Mouse (Mus musculus): ENCODE data around the gene Gpsm2. TPM values are rescaled to one million over a fixed set of nuclear protein-coding genes. Genes with fewer than 3 reads are reported as not detected.
A peak's percentile ranks its signal among the peaks of the same experiment; 100 is the strongest.

The Gpsm2 gene
- polyA plus RNA-seq, 1 experiment from 2014 or later = 18.3 TPM

DNA sequence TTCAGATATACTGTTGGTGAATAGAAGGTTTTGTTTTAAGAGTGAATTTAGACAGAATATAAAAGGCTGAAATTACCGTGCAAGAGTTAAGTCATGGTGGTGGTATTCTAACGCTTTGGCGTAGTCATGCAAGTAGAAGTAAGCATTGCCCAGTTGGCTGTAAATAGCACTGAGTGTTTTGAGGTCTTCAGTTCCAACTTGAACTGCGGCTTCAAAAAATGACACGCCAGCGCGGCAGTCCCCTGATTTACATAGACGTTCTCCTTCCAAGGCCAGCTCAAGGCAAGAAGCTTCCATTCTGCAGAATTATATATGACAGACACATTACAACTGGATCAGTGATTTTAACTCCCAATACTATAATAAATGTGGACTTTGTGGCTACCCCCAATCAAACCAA is 19.3 kb downstream of the Gpsm2 start:
- H3K9me3 ChIP-seq (ENCODE audit: low read length) = no peaks in the 10 kb centered on the region
- no peaks in the 10 kb centered on the region for H3K27me3 ChIP-seq (ENCODE audit: insufficient read depth, low read length)
- no peak overlapping the region for H3K4me2 ChIP-seq (ENCODE audit: low read depth, low read length)
- ATAC-seq = no peak
- no peak overlapping the region for H3K9ac ChIP-seq (replicated peaks)
- H3K36me3 ChIP-seq (replicated peaks; ENCODE audit: insufficient read depth, low read length) = peaks cover 34% of the 10 kb centered on the region
- TF ChIP-seq EP300 (IDR thresholded peaks at IDR 0.05; ENCODE audit: low read depth) = no peak
- TF ChIP-seq CTCF (IDR thresholded peaks at IDR 0.05; ENCODE audit: low read depth) = no peak
- H3K4me3 ChIP-seq (ENCODE audit: low read depth, low read length) = no peak overlapping the region
- 96% methylated on average over 8 of the region's 8 CpGs for WGBS (ENCODE audit: insufficient replicate concordance)
- no peak for DNase-seq
- H3K4me1 ChIP-seq (ENCODE audit: insufficient read depth) = no peaks in the 10 kb centered on the region
- no peak overlapping the region for H3K27ac ChIP-seq (ENCODE audit: low read depth)

DNA sequence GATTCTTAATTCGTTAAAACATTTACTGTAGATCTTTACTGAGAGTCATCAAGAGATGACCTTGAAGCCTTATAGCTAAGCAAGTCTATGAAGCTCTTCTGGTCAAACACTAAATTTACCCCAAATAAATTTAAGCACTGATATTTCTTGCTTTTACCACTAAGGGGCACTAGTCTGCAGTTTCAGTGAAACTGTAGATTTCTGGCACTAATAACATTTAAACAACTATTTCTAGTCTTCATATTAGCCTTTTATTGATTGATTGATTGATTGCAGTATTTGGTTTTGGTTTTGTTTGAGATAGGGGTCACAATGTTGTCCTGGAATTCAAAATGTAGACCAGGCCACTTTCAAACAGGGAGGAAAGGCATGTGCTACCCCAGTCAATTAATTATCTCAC is 20.9 kb downstream of the Gpsm2 start:
- TF ChIP-seq CTCF (IDR thresholded peaks at IDR 0.05; ENCODE audit: low read depth) (peak; percentile 63), EP300 (IDR thresholded peaks at IDR 0.05; ENCODE audit: low read depth) (no peak)
- H3K4me3 ChIP-seq (ENCODE audit: low read depth, low read length) = no peak overlapping the region
- ATAC-seq (no peak), DNase-seq (no peak)
- H3K36me3 ChIP-seq (replicated peaks; ENCODE audit: insufficient read depth, low read length) = peaks cover 47% of the 10 kb centered on the region
- no peak overlapping the region for H3K27ac ChIP-seq (ENCODE audit: low read depth)
- H3K4me2 ChIP-seq (ENCODE audit: low read depth, low read length) = no peak overlapping the region
- H3K9ac ChIP-seq (replicated peaks) = no peak overlapping the region
- no peaks in the 10 kb centered on the region for H3K27me3 ChIP-seq (ENCODE audit: insufficient read depth, low read length)
- no peaks in the 10 kb centered on the region for H3K9me3 ChIP-seq (ENCODE audit: low read length)
- whole genome bisulfite sequencing (ENCODE audit: insufficient replicate concordance) = 71% methylated on average over 1 of the region's 1 CpGs
- H3K4me1 ChIP-seq (ENCODE audit: insufficient read depth) = no peaks in the 10 kb centered on the region

DNA sequence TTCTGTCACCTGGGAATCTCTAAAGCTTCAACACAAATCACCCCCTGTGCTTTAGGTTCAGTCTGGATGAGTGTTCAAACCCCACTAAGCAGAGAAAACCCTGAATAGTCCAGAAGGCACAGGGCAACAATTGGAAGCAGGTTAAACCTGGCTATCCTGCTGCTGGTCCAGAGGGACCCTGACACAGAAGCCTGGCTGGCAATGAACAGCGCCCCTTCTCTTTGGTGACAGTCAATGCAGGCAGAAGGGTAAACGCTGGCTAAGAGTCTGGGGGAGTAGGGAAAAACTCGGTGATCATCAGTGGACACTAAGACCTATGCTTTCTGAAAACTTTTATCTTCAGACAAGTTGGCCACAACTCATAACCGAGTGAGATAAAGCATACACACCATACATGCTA is 22.3 kb downstream of the Gpsm2 start:
- Histone ChIP-seq H3K9ac (replicated peaks) (no peak overlapping the region), H3K27ac (ENCODE audit: low read depth) (no peak overlapping the region), H3K36me3 (replicated peaks; ENCODE audit: insufficient read depth, low read length) (peaks cover 58% of the 10 kb centered on the region), H3K4me1 (ENCODE audit: insufficient read depth) (no peaks in the 10 kb centered on the region), H3K9me3 (ENCODE audit: low read length) (no peaks in the 10 kb centered on the region), H3K4me3 (ENCODE audit: low read depth, low read length) (no peak overlapping the region), H3K4me2 (ENCODE audit: low read depth, low read length) (no peak overlapping the region), H3K27me3 (ENCODE audit: insufficient read depth, low read length) (no peaks in the 10 kb centered on the region)
- TF ChIP-seq EP300 (IDR thresholded peaks at IDR 0.05; ENCODE audit: low read depth) (no peak), CTCF (IDR thresholded peaks at IDR 0.05; ENCODE audit: low read depth) (no peak)
- WGBS (ENCODE audit: insufficient replicate concordance) = 87% methylated on average over 4 of the region's 4 CpGs
- DNase-seq (no peak), ATAC-seq (no peak)

DNA sequence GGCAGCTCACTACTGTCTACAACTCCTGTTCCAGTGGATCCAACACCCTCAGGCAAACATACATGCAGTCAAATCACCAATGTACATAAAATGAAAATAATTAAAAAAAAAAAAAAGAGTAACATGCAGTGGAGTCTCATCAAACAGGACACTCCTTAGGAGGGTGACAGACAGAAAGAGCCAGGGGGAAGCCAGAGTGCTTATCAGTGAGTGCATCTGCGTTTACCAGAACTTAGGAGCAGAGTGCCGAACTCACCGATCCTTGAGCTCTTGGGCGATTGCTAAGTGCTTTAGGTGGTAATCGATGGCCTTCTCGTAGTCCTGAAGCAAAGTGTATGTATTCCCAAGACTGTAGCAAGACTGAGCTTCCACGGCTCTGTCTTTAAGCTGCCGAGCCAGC is 23.4 kb downstream of the Gpsm2 start:
- Histone ChIP-seq H3K9ac (replicated peaks) (no peak overlapping the region), H3K4me2 (ENCODE audit: low read depth, low read length) (no peak overlapping the region), H3K36me3 (replicated peaks; ENCODE audit: insufficient read depth, low read length) (peaks cover 61% of the 10 kb centered on the region), H3K4me3 (ENCODE audit: low read depth, low read length) (no peak overlapping the region), H3K27me3 (ENCODE audit: insufficient read depth, low read length) (no peaks in the 10 kb centered on the region), H3K27ac (ENCODE audit: low read depth) (no peak overlapping the region), H3K9me3 (ENCODE audit: low read length) (no peaks in the 10 kb centered on the region), H3K4me1 (ENCODE audit: insufficient read depth) (no peaks in the 10 kb centered on the region)
- 86% methylated on average over 8 of the region's 8 CpGs for WGBS (ENCODE audit: insufficient replicate concordance)
- DNase-seq (no peak), ATAC-seq (no peak)
- TF ChIP-seq CTCF (IDR thresholded peaks at IDR 0.05; ENCODE audit: low read depth) (no peak), EP300 (IDR thresholded peaks at IDR 0.05; ENCODE audit: low read depth) (no peak)

DNA sequence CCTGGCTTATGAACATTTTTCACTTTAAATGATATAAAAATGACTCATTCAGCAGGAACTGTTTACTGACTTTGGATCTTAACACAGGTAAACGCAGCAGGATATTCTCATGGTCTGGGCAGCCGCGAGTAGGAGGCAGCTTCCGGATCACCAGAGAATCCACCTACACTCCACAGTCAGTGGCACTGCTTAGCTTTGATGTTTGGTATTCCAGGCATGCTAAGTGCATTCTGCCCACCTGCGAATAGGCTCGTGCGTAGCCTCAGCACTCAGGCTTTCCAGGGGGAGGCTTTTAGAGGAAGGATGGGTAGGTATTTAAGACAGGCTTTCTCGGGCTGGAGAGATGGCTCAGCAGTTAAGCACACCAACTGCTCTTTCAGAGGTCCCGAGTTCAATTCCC is 27.8 kb downstream of the Gpsm2 start:
- H3K4me3 ChIP-seq (ENCODE audit: low read depth, low read length) = no peak overlapping the region
- ATAC-seq = no peak
- H3K27me3 ChIP-seq (ENCODE audit: insufficient read depth, low read length) = no peaks in the 10 kb centered on the region
- peaks cover 49% of the 10 kb centered on the region for H3K36me3 ChIP-seq (replicated peaks; ENCODE audit: insufficient read depth, low read length)
- no peak overlapping the region for H3K4me2 ChIP-seq (ENCODE audit: low read depth, low read length)
- no peaks in the 10 kb centered on the region for H3K4me1 ChIP-seq (ENCODE audit: insufficient read depth)
- H3K9ac ChIP-seq (replicated peaks) = no peak overlapping the region
- no peak for DNase-seq
- no peak overlapping the region for H3K27ac ChIP-seq (ENCODE audit: low read depth)
- H3K9me3 ChIP-seq (ENCODE audit: low read length) = no peaks in the 10 kb centered on the region
- TF ChIP-seq EP300 (IDR thresholded peaks at IDR 0.05; ENCODE audit: low read depth) (no peak), CTCF (IDR thresholded peaks at IDR 0.05; ENCODE audit: low read depth) (no peak)
- WGBS (ENCODE audit: insufficient replicate concordance) = 90% methylated on average over 9 of the region's 9 CpGs

DNA sequence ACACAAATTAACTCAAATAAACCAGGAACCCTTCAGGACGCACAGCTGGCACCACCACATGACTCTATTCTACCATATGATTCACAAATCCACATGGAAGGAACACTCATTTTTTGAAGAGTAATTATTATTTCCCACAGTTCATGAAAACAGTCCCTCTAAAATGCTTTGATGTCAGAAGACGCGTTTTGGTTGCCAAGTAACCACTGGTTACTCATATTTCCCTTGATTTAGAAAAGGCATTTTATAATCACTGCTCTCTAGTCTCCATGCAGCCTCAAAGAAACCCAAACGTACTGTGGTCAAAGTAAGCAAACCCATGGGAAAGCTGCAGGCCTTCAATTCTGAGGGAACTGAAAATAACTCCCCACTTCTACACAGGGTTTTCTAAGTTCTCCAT is 32.1 kb downstream of the Gpsm2 start:
- H3K9ac ChIP-seq (replicated peaks) = no peak overlapping the region
- no peak for DNase-seq
- H3K27ac ChIP-seq (ENCODE audit: low read depth) = no peak overlapping the region

DNA sequence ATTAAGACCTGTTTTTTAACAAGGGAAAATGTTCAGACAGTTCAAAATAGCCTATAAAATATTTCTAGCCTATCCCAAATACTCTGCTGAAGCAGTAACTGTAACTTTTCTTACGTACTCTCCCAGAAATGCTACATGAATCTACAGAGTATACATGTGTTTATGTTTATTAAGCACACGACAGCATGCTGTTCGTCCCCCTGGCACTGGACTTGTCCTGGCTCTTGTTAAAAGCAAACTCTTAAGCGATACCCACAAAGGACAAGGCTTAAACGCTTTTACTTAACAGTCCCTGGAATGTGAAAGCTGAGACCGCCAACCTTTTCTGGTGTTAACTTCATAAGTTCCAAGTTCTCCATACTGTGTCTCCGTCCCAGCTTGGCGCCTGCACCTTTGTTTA is 32.7 kb downstream of the Gpsm2 start:
- WGBS (ENCODE audit: insufficient replicate concordance) = 91% methylated on average over 8 of the region's 8 CpGs
- TF ChIP-seq CTCF (IDR thresholded peaks at IDR 0.05; ENCODE audit: low read depth) (no peak), EP300 (IDR thresholded peaks at IDR 0.05; ENCODE audit: low read depth) (no peak)
- DNase-seq = no peak

More for the DNA sequence above, 32.1 kb downstream of the Gpsm2 start:
- no peak for TF ChIP-seq EP300 (IDR thresholded peaks at IDR 0.05; ENCODE audit: low read depth)
- no peak for TF ChIP-seq CTCF (IDR thresholded peaks at IDR 0.05; ENCODE audit: low read depth)
- Histone ChIP-seq H3K9me3 (ENCODE audit: low read length) (no peaks in the 10 kb centered on the region), H3K4me2 (ENCODE audit: low read depth, low read length) (no peak overlapping the region), H3K4me3 (ENCODE audit: low read depth, low read length) (no peak overlapping the region), H3K4me1 (ENCODE audit: insufficient read depth) (no peaks in the 10 kb centered on the region), H3K27me3 (ENCODE audit: insufficient read depth, low read length) (no peaks in the 10 kb centered on the region), H3K36me3 (replicated peaks; ENCODE audit: insufficient read depth, low read length) (peaks cover 39% of the 10 kb centered on the region)
- WGBS (ENCODE audit: insufficient replicate concordance) = 87% methylated on average over 4 of the region's 4 CpGs
- no peak for ATAC-seq

More for the DNA sequence above, 32.7 kb downstream of the Gpsm2 start:
- Histone ChIP-seq H3K4me3 (ENCODE audit: low read depth, low read length) (no peak overlapping the region), H3K9me3 (ENCODE audit: low read length) (no peaks in the 10 kb centered on the region), H3K27ac (ENCODE audit: low read depth) (no peak overlapping the region), H3K4me1 (ENCODE audit: insufficient read depth) (no peaks in the 10 kb centered on the region), H3K27me3 (ENCODE audit: insufficient read depth, low read length) (no peaks in the 10 kb centered on the region), H3K36me3 (replicated peaks; ENCODE audit: insufficient read depth, low read length) (peaks cover 38% of the 10 kb centered on the region), H3K4me2 (ENCODE audit: low read depth, low read length) (no peak overlapping the region), H3K9ac (replicated peaks) (no peak overlapping the region)
- ATAC-seq = no peak
